Mouse (Mus musculus): Measurements from ENCODE around the gene Mrtfa.

DNA sequence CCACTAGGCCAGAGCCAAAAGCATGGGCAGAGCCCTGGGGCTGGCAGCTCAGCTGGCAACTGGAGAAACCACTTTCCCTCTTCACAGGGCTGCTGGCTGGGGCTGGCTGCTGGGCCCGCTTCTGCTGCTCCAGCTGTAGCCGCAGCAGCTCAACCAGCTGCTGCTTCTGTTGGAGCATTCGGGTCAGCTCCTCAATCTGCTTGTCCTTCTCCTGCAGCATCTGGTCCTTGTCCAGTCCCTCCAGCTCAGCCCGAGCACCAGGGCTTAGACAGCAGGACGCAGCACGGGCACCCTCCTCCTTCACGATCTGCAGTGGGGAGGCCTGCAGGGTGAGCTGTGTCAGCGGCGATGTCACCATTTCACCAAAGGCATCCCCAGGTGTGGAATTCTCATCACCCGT, 174.1 kb downstream of the Mrtfa start:
- TF ChIP-seq CTCF (IDR thresholded peaks at IDR 0.05) = no peak
- no peak for TF ChIP-seq EP300 (IDR thresholded peaks at IDR 0.05)

Measured in lung, postnatal 0 days (tissue).